Mouse (Mus musculus) lung, postnatal 0 days (tissue): ENCODE data around the gene Naga.

Source experiments
- CTCF ChIP-seq: IDR thresholded peaks from 2 replicates; pipeline ENCODE4 v1.5.1; 2016; ENCODE audit warnings: antibody characterized with exemption, mild to moderate bottlenecking
- EP300 ChIP-seq: IDR thresholded peaks from 2 replicates; pipeline ENCODE4 v1.6.1; 2016; ENCODE audit warnings: antibody characterized with exemption, mild to moderate bottlenecking, control low read depth

GRCm38 (mm10) chr15:82336629-82337028 lies 2.1 kb downstream of the Naga start:
- no peak for TF ChIP-seq EP300
- TF ChIP-seq CTCF, result no peak
